Mouse (Mus musculus) megakaryocyte, embryonic 14.5 days (primary cell): Measurements from ENCODE around the gene Rnd1.

ENCODE experiments used
- FLI1 ChIP-seq: IDR thresholded peaks from 2 replicates; pipeline ENCODE4 v1.6.1; 2012; ENCODE audit warnings: low read length, inconsistent platforms, mixed read lengths
- GATA1 ChIP-seq: IDR thresholded peaks from 3 replicates; pipeline ENCODE4 v1.6.1; 2012; ENCODE audit warnings: mixed read lengths, low read length, inconsistent platforms, borderline replicate concordance

DNA sequence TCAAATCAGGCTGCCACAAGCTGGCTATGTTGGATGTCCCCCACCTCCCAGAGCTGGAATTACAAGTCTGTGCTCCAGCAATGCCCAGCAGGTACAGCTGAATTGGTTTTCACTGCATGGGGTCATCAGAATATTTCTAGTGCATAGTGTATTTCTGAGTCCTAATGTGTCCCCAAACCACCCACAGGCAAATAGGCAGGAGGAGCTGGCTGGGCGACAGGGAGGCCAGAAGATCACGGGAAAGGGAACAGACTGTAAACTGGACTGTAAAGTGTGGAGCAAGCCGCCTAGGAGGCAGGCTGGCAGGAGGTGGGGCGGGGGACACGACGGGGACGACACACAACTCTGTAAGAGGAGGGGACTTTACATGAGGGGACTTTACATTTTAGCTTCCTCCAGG, 55.1 kb downstream of the Rnd1 start:
- TF ChIP-seq GATA1 (no peak), FLI1 (no peak)
